Comparison of ENCODE assay signal across 15 mouse cellular contexts in the genomic region with DNA sequence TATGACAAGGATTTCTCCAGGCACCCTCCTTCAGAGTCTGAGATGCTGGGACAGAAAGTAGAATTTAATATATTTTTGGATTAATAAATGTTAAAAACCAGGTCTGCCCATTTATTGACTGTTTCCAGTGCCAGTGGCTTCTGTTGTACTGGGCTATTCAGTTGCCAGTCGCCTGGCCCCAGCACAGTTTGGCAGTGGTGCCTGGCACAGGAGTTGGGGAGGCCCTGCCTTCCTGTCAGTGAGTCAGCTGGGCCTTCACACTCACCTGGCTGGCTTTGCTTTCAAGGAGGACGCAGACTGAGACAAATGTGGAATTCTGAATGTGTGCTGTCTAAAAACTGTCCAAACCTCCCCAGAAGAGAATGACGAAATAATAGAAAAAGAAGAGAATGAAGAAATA. TPM values are rescaled to one million over a fixed set of nuclear protein-coding genes. Genes with fewer than 3 reads are reported as not detected.
DNase-seq lines count a peak whose midpoint lies in the region.
"Had no signal": no experiment of that assay in that cellular context is flagged by ENCODE, and none has a peak within 500 bp of the region (broad histone marks: within the 10 kb centered on the region; RNA-seq: fewer than 3 reads in every experiment).

No protein-coding gene starts in this region.

- H3K27me3 ChIP-seq in hindbrain, embryonic 10.5 days (ENCODE audit: insufficient read depth, poor library complexity, severe bottlenecking) = no peaks in the 10 kb centered on the region; the same call in 1 of the 2 replicates
- H3K27me3 ChIP-seq: embryonic facial prominence, embryonic 12.5 days; forebrain, embryonic 15.5 days; heart, embryonic 13.5 days; hindbrain, embryonic 12.5 days had no signal

- no peak overlapping the region for H3K4me3 ChIP-seq in hindbrain, embryonic 10.5 days
- H3K4me3 ChIP-seq: embryonic facial prominence, embryonic 12.5 days; forebrain, embryonic 15.5 days; heart, embryonic 13.5 days; hindbrain, embryonic 12.5 days had no signal

- H3K36me3 ChIP-seq in hindbrain, embryonic 10.5 days = peaks cover 44% of the 10 kb centered on the region

- 84% methylated on average over 3 of the region's 3 CpGs for WGBS in hindbrain, embryonic 10.5 days

- H3K4me1 ChIP-seq in hindbrain, embryonic 10.5 days (replicated peaks) = peaks cover 3% of the 10 kb centered on the region; the same call in 1 of the 2 replicates
- H3K4me1 ChIP-seq: embryonic facial prominence, embryonic 12.5 days; forebrain, embryonic 15.5 days; hindbrain, embryonic 12.5 days had no signal

- no peak overlapping the region for H3K27ac ChIP-seq in hindbrain, embryonic 10.5 days
- H3K27ac ChIP-seq: embryonic facial prominence, embryonic 12.5 days; forebrain, embryonic 15.5 days; heart, embryonic 13.5 days; hindbrain, embryonic 12.5 days had no signal

- peak; percentile 37 to 56 for DNase-seq in cerebellum, postnatal 10 days
- no peak for DNase-seq in cerebellum, adult 11-12 months
- DNase-seq in heart, adult 11 months = peak; percentile 89
- DNase-seq in heart, adult 9 months (ENCODE audit: low spot score in 2 of 2) = no peak
- DNase-seq in adipocyte (ENCODE audit: low spot score) = peak; percentile 21
- DNase-seq in hindbrain, embryonic 10.5 days (ENCODE audit: low spot score) = no peak
- DNase-seq: adrenal gland, postnatal 10 days; gastrocnemius, postnatal 14 days; heart, postnatal 36 days; kidney, adult 8-10 months had no signal

- H3K9me3 ChIP-seq in hindbrain, embryonic 10.5 days = no peaks in the 10 kb centered on the region
- H3K9me3 ChIP-seq: embryonic facial prominence, embryonic 12.5 days; forebrain, embryonic 15.5 days; G1E; heart, embryonic 13.5 days; hindbrain, embryonic 12.5 days had no signal

RNA-seq across cellular contexts. Expression of a gene that starts 10.8 kb away (rescaled TPM):
- polyA plus RNA-seq in hindbrain, embryonic 10.5 days (2016; fragmentation: Nextera tagmentation; extraction: Ambion mirVana) = 2.8 and 3.1 TPM in 2 replicates

RNA-seq across cellular contexts. Expression of a gene that starts 29.5 kb away (rescaled TPM):
- polyA plus RNA-seq in hindbrain, embryonic 10.5 days (2016; fragmentation: Nextera tagmentation; extraction: Ambion mirVana) = 13.5 TPM in 2 replicates

Comparison
In these comparisons a context has a peak if more than half of its experiments do, and no peak if none do; other contexts are left out.
1. DNase-seq: peak in cerebellum, postnatal 10 days (2 of 2), heart, adult 11 months (single experiment) and adipocyte (single experiment); none in cerebellum, adult 11-12 months (single experiment), heart, adult 9 months (0 of 2) and hindbrain, embryonic 10.5 days (single experiment).